Mouse (Mus musculus): ENCODE results near the gene Tdrd5. TPM values are rescaled to one million over a fixed set of nuclear protein-coding genes. Genes with fewer than 3 reads are reported as not detected.
"Not testable (repeated sequence)": the region's sequence is repeated elsewhere in the genome, so short reads cannot be mapped to it uniquely, and the experiment has no call there.

The Tdrd5 gene
- total RNA-seq, 2 experiments from 2014 or later: not detected

DNA sequence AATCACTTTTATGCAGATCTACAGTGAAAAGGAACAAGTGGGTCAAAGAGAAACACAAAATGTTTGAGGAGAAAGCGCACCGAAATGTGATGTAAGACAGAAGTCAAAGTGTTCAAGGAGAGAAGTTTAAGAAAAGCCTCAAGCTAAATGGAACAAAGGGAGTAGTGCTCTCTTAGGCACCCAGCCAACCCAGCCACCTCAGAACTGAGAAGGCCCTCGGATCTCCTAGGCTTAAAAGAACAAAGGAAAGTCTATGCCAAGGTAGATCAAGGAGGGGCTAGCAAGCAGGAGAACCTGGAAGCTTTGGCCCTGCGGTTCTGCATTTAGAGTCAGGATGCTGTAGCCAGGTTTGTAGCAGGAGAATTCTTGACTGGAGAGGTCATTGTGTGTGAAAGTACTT is 48.6 kb downstream of the Tdrd5 start:
- no peak for DNase-seq (ENCODE audit: low spot score)

DNA sequence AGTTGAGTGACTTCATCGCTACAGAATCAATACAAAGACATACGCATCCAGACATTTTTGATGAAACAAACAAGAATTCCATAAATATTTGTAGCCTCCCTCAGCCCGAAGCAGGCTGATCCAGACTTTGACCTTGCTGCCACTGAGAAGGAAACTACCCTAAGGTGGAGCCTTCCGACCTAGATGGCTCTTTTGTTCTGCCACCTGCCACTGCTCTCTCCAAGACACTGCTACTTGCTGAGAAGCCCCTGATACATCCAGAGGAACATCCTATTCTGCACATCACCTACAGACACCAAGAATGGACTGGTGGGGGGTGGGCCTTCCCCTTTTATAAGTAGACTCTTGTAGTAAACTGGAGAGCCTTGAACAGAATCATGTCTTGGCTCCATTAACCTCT is 52.4 kb downstream of the Tdrd5 start:
- not testable (repeated sequence) for DNase-seq (ENCODE audit: low spot score)

DNA sequence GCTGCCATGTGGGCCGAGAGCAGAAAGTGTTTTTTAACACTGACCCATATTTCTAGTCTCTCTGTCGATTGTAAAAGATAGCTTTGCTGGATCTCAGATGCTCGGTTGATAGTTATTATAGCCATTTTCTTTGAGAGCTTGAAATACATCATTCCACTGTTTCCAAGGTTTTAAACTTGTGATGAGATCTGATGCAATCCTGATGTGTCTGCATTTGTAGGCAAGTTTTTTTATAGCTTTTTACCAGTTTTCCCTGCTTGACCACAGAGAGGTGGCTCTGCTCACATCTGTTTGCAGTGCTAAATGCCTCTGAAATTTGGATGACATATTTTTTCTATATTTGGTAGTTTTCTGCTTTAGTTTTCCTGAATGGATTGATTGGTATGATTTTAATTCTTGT is 55.6 kb downstream of the Tdrd5 start:
- DNase-seq (ENCODE audit: low spot score): no peak

DNA sequence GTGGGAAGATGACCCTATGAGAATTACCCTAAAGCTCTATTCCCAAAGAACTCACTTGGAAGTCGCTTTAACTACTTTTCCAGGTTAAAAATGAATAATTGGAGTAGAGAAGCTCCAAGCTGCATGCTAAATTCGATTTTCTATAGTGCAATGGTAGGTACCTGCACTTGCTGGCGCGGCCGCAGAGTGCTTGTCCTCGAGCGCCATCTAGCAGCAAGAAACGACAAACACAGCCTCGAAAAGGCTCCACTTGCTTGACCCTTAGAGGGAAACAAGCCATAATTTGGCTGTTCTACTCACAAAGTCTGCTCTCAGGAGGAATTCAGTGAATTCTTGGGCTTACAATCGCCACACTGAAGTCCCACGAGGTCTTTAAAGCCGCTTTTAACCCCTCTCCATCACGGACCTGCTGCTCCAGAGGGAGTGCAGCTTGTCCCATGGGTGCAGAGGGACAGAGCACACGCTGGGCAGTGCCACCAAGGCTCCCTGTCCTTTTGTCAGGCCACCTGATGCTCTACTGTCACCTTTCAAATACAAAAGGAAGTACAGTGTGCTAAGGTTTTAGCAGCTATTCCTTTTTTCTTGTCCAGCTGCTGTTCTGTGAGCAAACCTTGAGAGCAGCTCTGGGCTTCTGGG is 61.6 kb downstream of the Tdrd5 start:
- DNase-seq (ENCODE audit: low spot score): peak; percentile 51

DNA sequence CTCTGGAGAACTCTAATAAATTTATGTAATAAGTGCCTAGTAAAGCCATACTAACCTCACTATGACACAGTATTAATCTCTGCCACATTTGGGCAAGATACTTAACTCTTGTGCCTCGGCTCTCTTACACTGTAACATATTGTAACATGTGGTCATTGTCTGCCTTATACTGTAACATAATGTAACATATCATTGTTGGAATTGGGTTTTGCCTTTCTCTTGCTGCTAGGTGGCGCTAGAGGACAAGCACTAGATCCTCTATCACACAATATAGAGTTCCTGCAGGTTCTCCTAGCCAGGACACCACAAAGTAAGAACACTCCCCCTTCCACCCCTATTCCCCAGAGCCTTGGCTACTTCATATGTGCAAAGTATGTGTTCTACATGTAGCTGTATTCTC is 62.4 kb downstream of the Tdrd5 start:
- peak; percentile 5 for DNase-seq (ENCODE audit: low spot score)

DNA sequence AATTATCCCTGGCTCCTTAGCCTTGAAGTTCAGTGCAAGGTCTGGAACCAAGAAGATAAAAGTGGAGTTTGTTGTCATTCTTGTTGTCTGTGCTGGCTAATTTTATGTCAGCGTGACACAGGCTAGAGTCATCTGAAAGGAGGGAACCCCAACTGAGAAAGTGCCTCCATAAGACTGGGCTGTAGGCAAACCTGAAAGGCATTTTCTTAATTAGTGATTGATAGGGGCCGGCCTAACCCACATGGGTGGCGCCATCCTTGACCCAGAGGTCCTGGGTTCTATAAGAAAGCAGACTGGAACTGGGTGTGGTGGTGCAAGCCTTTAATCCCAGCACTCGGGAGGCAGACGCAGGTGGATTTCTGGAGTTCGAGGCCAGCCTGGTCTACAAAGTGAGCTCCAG is 72.3 kb downstream of the Tdrd5 start:
- DNase-seq (ENCODE audit: low spot score): no peak

DNA sequence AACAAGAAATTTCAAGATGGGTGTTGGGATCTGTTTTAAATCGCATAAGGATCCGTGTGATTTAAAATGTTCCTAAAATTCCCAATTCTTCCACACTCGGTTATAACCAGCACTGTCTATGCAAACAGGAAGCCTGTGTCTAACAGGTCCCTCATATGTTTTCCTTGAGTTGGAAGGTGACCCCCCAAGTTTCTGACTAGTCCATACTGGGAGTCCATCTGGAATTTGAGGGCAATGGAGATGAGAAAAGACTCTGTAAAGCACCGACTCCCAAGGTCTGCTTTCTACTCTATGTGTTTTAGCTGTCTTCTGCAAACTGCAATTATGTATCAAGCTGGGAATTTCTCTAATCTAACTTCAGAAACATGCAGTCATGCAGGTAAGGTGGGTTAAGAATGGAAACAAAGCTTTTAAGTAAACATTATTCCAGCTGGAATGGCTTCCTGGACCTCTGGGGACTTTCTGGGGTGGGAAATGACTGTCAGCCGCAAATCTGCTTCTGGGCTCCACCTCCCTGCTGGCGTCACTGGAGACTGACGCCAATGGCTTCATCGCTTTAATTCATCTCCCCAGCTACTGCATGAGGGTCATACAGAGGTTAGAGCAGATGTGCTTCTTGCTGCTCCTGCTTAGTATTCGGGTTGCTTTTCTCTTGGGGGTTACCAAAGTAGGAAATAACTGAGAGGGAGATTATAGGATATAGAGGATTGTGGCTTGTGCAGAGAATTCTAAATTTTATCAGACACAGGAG is 73.0 kb downstream of the Tdrd5 start:
- peak; percentile 32 for DNase-seq (ENCODE audit: low spot score)

DNA sequence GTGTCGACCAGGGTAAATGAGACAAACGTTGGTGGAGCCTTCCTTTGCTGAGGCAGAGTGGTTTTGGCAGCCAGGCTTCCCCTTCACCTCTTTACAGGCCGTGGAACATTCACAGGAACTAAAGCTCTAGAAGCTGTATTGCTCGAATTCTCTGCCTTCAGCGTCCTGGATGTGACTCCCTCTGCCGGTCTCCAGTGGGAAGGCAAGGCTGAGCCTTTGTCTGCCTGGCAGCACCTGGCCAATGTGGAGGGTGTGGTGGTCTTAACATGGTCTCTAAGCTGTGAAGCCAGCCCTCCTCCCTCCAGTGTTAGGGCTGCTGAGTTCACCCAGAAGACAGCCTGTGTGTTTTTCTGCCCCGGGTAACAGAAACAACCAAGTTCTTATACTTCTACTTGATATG is 74.0 kb downstream of the Tdrd5 start:
- peak; percentile 40 for DNase-seq (ENCODE audit: low spot score)

DNA sequence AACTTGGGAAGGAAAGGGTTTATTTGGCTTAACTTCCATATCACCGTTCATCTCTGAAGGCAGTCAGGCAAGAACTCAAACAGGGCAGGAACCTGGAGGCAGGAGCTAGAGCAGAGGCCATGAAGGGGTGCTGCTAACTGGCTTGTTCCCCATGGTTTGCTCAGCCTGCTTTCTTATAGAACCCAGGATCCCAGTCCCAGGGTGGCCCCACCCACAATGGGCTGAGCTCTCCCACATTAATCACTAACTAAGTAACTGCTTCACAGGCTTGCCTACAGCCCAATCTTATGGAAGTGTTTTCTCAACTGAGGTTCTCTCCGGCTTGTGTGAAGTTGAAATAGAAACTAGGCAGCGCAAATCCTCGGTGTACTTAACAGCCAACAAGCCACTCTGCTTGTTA is 74.7 kb downstream of the Tdrd5 start:
- no peak for DNase-seq (ENCODE audit: low spot score)

DNA sequence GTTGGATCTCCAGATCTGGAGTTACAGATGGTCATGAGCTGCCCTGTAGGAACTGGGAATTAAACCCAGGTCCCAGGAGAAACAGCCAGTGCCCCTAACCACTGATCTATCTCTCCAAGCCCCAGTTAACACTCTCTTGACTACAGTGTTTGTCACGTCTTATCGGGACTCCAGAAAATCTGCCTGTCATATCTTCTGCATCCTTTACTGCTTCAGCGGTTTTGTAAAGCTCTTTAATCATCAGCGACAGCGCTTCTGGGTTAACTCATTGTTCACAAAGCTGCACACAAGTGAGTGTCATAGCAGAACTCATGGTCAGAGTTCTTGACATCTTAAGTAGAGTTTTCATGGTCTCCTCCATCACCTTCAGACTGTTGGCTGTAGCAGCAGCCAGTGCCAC is 76.6 kb downstream of the Tdrd5 start:
- DNase-seq (ENCODE audit: low spot score): no peak

DNA sequence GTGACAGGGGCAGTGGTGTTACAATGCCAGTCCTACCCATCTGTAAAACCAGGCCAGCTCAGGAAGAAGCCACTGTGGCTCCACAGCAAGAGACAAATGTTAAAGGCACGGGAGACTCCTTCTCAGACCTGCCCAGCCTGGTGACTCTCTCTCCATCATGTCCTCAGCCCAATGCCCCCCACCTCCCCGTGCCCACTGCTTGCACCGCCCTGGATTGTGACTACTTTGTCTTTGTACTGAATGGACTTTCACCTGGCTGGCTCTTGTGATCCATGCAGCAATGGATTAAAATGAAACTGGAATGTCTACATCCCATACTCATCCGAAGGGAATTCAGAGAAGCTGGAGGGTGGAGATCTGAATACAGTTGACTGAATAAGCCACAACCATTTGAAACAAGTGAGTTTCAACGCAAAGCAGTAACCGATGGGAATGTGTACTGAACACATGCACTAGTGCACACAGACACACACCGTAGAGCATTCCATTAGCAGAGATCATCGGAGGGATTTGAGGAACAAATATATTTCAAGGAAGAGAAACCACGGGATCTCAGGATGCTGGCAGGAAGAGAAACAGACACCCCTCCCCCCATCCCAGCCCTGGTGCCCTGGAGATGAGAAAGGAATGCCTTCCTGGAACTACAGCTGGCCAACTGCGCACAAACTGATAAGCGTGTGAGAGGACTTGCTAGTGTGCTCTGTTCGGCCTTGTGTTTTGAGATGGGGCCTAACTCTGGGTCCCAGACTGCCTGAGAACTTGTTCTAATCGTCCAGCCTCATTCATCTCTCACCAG is 81.1 kb downstream of the Tdrd5 start:
- DNase-seq (ENCODE audit: low spot score): no peak

DNA sequence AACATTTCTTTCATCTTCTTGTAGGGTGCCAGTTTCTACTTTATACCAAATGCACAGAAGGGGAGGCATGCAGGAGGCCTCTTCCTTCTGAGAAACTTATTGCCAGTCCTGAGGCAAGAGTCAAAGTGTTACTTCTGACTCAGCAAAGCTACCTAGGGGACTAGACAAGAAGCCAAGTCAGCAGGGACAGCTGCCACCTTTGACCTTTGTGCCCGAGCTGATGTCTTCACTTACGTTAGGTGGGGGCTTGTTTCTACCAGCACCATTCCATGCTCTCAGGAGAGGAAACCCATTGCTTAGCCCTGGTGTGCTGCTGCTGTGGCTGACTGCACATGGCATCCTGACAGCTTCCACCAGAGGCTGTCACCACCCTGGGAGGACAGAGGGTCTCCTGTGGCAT is 82.1 kb downstream of the Tdrd5 start:
- peak; percentile 10 for DNase-seq (ENCODE audit: low spot score)

DNA sequence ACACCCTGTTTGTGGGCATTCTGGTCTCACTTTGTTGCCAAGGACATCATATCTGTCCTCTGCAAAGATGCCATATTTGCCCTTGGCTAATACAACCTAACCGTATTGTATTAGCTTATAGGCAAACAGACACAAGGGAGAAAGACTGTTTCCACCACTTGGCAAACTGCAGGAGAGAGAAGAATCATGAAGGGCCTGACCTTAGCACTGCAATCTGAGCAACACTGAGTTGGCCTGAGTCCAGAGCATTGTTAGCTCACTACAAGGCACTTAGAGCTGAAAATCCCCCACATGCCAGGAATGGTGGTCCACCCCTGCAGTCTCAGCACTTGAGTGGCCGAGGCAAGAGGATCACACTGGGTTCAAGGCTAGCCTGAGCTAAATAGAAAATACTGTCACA is 84.9 kb downstream of the Tdrd5 start:
- no peak for DNase-seq (ENCODE audit: low spot score)

DNA sequence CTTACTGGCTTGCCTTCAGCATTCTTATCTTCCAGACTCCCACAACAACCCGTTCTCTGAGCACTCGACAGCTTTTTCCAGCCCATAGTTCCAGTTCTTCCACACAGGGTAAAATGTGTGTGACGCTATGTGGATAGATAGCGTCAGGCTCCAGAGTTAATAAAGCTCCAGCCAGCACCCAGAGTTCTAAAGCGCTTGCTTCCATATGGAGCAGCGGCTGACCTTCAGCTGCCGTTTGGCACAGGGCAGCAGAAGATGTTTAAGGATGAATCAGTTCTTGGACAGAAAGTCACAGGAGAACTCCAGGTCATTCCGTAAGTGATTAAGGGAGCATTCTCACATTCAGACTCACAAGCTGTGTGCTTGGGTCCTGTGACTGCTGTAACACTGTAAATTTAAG is 85.5 kb downstream of the Tdrd5 start:
- DNase-seq (ENCODE audit: low spot score): no peak

DNA sequence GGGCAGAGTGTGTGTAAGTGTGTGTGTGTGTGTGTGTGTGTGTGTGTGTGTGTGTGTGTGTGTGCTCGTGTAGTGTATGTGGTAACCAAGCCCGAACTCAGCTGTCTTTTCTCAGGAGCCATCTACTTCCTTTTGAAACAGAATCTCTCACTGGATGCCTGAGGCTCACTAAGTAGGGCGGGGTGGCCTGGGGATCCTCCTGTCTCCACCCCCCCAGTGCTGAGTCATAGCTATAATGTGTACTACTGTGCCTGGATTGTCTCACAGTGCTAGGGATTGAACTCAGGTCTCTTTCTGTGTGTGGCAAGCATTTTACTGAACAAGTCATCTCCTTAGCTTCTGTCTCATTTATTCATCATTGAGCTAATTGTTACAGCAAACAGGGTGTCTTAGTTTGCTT is 86.1 kb downstream of the Tdrd5 start:
- peak; percentile 50 for DNase-seq (ENCODE audit: low spot score)

DNA sequence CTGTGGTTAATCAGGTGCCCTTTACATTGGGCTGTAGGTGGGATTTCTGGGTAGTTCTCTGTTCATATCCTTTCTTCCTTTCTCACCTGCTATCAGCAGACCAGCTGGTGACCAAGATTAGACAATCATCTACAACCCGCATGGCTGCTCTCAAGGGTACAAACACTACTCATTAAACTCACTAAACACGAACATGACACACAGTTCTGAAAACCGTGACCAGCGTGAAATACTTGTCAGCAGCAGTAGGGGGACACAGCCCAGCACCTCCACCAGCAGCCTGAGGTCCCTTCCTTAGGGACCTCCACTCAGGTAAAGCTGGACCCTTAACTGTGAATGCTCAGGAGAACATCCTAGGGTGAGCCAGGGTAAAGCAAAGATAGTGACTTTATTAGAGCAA is 87.2 kb downstream of the Tdrd5 start:
- DNase-seq (ENCODE audit: low spot score): no peak

DNA sequence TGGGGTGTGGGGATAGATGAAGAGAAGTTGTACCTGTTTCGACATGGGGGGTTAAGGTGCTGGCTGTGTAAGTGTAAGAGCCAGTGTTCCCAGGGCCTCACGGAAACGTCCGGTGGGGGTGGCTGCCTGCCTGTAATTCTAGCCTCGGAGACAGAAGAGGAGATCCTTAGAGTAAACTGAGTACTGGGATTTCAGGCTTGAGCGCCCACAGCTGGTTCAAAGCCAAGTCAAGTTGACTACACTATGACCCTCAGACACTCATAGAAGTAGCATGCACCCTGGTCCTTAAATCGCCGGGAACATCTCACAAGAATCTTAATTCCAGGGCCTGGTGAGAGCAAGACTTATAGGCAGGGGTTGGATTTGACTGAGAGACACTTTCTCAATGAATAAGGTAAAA is 88.8 kb downstream of the Tdrd5 start:
- no peak for DNase-seq (ENCODE audit: low spot score)

DNA sequence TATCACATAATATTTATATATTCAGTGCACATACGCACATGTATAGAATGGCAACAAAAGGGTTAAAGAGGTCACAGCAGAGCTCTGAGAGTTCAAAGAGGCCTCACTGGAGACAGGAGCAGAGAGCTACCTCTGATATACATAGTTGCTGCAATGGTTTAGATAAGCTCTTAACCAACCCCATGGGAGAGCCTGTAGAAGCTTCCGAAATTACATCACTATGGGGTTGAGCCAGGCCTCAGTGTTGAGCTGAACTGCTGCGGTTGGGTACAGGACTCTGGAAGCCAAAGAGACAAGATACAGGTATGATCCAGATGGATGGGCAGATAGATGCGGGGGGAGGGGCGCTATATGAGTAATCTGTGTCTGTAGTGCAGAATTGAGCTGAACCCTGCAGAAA is 90.5 kb downstream of the Tdrd5 start:
- DNase-seq (ENCODE audit: low spot score): no peak

DNA sequence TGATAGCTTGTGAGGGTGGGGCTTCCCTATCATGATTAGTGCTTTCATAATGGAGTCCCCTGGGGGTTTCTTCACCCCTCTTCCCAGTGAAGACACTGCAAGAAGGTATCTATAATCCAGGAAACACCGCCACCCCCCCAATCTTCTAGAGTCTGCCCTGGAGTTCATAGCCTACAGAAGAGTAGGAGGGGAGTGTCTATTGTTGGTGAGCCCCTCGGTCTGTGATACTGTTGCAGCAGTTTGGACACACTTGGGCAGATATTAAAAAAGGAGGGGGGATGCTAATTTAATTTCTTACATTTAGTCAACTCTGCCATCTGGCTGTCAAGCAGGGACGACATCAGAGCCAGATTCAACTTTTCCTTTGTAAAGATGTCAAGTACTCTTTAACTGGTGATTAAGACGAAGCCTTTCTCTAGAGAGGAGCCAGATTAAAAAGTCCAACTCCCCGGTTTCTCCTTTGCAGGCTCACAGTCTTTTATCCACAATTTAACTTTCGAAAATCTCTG is 91.6 kb downstream of the Tdrd5 start:
- no peak for DNase-seq (ENCODE audit: low spot score)

All from gastrocnemius, adult 18-20 months (tissue).